Mouse (Mus musculus) ES-Bruce4 (cell line): Measurements from ENCODE around the gene Glb1.

Experiments used
- CTCF ChIP-seq: IDR thresholded peaks from one replicate; pipeline ENCODE4 v1.8.1; 2011; ENCODE audit warnings: low read depth, low read length
- EP300 ChIP-seq: IDR thresholded peaks from 2 replicates; pipeline ENCODE4 v1.6.1; 2011; ENCODE audit warnings: low read depth, low read length; ENCODE audit not compliant: insufficient read depth
- POLR2A ChIP-seq: IDR thresholded peaks from one replicate; pipeline ENCODE4 v1.8.1; 2011; ENCODE audit warnings: low read length; ENCODE audit not compliant: insufficient read depth

- TF ChIP-seq CTCF: no peak
- no peak for TF ChIP-seq POLR2A
- no peak for TF ChIP-seq EP300
Measured at GRCm38 (mm10) chr9:114465442-114465841, 64.6 kb downstream of the Glb1 start.
